Mouse (Mus musculus): ENCODE data around the gene Zfp536.

- TF ChIP-seq EP300 (IDR thresholded peaks at IDR 0.05) = no peak
- no peak for TF ChIP-seq CTCF (IDR thresholded peaks at IDR 0.05)
These were observed 342.0 kb downstream of the Zfp536 start for GRCm38 (mm10) chr7:37431471-37431870.

Data from lung, postnatal 0 days (tissue).